Mouse (Mus musculus): ENCODE data around the gene Mesp2. TPM values are rescaled to one million over a fixed set of nuclear protein-coding genes. Genes with fewer than 3 reads are reported as not detected.

The Mesp2 gene
- total RNA-seq, 2 experiments from 2014 or later = 0.12 TPM; not detected in 1

DNA sequence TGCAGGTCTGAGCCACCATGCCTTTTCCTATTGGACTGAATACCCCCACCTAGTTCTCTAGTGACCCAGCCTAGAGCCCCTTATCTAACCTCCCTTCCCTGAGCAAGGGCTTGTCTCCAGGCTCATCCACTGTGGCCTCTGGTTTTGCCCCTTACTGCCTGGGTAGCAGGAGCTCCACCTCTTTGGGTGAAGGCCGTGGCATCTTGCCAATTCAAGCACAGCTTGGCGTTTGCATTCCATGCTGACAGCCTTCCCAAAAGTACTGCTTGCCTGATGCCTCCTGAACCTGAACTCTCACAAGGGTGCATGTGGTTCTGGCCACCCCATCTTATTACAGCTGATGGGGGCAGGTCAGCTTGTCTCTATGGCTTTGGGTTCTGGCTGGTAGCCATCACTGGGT is 6.6 kb upstream of the Mesp2 start:
- DNase-seq = peak; percentile 29 to 41

DNA sequence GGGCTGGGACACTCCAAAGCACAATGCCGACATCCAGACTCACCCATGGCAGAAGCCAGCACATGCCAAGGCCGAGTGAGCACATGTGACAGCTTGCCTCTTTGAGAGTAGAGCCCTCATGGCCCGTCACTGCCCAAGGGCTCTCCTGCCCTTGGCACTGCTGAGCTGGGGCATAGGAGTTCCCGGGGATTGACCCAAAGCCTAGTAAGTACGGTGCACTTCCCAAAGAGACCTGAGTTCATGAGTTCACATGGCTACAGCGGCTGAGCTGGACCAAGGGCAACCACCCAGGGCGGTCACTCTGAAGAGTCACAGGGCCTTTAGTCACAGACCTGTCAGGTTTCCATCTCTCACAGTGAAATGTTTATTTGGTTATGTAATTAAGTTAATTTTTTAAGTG is 2.0 kb upstream of the Mesp2 start:
- no peak for DNase-seq

DNA sequence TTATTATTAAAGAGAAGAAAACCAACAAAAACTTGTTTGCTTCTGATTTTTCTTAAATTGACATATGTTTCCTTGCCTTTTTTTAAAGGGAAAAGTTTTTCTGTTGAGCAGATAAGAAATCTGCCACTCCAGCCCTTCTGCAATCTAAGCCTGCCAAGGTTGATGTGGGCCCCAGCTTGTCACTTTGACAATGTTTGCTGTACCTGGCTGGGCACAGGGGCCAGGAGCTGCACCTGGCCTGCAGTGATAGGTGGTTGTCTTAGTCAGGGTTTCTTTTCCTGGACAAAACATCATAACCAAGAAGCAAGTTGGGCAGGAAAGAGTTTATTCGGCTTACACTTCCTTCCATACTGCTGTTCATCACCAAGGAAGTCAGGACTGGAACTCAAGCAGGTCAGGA is 2.9 kb downstream of the Mesp2 start:
- DNase-seq = no peak

DNA sequence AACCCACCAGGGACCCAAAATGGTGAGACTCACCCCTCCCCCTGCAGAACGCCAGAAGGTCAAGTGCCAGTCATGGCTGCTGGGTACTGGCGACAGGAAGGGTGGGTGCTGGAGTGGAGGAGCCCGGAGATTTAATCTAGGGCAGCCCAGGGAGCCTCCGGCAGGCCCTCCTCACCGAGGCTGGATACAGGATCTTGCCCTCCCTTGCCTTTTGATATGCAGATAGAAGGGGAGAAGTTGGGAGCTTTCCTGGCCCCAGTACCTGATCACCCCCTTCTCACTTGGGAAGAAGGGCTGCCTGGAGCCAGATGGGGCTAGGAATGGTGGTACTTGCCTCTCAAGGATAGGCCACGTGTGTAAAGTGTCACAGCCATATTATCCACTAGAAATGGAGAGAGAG is 7.8 kb downstream of the Mesp2 start:
- no peak for DNase-seq

DNA sequence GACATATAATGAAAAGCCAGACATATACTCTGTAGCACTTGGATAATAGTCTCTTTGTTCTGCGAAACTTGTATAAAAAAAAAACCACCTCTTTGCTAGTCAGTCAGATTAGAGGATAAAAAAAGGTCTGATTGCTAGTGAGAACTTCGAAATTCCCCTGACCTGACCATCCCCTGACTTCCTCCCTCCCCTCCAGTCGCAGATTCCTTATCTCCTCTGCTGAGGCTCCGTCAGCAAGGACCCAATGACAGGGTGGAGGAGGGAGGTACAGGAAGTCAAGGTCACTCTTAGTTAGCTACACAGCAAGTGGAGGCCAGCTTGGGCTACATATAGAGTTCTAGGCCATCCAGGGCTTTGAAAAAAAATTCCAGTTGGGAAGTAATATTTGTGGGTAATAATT is 9.0 kb downstream of the Mesp2 start:
- no peak for DNase-seq

DNA sequence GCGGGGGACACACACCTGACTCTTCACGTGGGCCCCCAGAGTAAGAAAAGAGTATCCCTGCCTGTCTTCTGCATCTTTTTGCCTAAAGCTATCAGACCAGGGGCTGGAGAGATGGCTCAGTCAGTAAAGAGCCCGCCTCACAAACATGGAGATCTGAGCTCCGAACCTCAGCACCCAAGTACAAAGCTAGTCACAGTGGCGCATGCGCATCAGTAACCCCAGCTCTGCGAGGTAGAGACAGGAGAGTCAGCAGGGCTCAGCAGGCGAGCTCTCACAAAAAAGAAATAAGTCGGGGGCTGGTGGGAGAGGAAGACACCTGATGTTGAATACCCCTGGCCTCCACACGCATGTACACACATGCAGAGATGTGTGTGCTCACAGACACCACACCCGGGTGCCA is 9.5 kb downstream of the Mesp2 start:
- no peak for DNase-seq

DNA sequence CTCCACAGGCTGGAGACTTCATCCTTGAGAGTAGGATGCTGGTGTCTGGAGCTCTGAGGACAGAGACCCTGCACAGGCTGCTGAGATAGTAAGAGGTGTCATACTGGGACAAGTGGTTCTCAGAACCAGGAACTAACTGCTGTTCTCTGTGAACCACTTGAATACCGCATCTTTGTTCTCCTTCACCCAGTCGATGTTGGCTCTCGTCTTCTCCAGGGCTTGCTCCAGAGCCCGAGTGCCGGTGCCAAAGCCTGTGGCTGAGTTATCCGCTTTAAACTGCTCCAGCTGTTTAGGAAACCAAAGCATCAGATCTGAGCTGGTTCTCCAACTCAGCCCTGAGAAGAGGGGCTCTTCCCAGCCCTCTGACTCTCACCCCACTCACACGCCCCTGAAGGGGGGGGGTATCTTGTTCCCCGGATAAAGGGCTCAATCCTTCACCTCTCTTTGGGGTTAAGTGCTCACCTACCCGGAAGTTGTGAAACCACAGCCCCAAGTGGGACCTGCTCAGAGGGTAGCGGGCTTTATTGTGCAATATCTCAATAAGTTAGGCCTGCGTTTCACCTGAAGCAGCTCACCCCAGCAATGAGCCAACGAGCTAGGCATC is 11.7 kb downstream of the Mesp2 start:
- DNase-seq = no peak

DNA sequence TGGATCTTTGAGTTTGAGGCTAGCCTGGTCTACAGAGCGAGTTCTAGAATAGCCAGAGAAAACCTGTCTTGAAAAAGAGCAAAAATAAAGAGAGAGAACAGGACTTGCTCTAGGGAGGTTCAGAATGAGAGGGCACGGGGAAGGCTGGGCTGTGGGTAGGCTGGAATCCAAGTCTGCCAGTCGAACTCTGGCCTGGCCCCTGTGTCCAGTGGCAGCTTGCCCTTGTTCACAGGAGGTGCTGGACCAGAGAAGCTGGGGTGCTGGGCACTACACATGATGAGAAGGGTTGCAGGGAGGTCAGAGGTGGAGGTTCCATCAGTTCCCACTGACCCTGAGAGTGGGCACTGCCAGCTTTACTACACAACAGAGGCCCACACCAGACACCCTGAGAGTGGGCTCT is 17.8 kb downstream of the Mesp2 start:
- DNase-seq = no peak

DNA sequence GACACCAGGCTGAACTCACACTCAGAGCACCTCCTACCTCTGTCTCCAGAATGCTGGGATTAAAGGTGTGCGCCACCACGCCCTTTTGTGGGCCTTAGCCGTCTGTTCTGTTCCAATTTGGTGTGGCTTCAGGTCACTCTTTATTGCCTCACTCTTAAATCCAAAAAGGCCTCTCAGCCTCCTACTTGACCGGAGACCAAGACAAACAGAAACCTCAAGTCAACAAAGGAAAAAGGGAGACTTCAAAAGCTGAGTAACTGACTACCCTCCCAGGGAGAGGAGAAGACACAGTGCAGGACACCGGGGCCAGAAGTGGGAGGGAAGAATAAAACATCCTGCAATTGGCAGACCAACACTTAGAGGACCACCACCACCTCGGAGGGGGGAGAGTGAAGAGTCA is 20.6 kb downstream of the Mesp2 start:
- peak in 1 of 2 experiments; percentile 29 for DNase-seq

DNA sequence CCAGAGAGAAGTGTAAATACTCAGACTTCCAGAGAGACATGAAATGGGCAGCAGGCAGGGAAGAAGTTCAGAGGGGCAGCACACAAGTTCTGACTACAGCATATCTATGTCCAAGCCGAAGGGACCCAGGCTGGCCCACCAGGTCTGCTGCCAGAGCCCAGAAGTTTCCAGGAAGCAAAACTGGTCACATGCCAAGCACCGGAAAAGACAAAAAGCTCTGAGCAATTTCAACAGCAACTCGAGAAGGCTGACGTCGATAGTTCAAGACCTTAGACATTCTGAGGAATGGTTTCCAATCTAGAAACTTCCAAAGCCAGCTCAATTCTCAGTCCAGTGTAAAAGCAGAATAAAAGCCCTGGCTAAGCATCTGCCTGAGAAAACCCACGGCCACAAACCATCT is 21.1 kb downstream of the Mesp2 start:
- DNase-seq = peak; percentile 56 to 66

DNA sequence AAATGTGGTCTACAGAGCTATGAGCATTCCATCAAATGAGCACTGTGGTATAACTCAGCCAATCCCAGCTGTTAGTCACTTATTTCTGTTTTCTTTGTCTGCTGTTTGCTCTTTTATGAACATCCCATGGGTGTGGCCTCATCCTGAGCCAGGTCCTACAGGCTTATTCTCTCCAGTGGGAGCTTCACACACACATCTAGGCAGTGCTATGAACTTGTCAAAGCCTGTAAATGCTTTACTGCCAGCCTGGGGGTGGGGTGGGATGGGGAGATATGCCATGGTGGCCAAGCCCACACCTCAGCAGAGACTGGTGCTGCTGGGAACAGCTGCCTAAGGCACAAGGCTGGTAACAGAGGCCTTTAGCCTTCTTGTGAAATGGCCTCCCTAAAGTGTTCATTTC is 22.5 kb downstream of the Mesp2 start:
- no peak for DNase-seq

DNA sequence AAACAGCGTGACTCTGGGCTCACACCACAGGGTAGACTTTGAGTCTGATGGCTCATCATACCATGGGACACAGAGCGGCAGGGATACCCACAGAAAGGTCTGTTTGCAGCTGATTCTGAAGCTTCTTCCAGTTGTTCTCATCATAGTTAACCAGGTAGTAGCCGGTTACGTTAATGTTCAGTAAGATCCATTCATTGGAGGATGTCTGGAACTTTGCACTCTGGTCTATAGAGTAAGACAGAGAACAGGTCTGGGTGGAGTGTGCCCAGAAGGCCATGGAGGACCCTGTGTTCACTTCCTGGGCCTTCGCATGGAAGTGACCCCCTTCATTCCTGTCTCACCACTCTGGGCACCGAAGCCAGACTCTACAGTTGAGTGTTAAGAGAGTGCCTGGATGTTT is 24.7 kb downstream of the Mesp2 start:
- no peak for DNase-seq

DNA sequence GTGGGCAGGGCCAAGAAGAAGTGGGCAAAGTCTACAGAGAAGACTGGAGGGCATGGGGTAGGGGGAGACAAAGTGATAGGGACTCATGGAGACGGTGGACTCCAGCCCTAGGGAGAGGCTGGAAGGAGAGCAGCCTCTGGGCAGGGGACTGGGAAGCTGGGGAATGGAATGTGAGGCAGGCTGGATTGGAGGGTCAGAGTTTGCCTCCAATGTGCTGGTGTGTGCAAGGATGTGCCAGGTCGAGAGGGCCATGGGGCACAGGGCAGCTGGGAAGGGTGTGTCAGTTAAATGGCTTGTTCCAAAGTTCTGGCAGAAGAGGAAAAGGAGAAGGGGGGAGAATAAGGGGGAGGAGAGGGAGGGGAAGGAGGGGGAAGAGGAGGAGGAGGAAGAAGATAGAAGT is 26.7 kb downstream of the Mesp2 start:
- no peak for DNase-seq

DNA sequence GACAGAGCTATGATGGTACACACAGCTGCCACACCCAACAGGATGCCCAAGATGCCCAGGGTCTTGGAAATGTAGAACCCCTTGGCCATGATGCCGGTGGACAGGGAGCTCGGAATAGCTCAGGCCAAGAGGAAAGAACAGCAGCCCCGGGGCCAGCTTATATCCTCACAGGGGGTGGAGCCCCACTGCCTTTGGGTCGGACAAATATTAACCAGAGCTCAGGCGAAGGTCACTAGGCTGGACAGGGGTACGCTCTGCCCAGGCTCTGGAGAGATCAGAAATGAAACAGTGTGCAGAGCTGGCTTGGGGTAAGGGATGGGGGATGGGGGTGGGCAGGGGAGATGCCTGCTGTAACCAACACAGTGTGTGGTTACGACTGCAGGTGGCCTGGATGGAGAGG is 31.6 kb downstream of the Mesp2 start:
- no peak for DNase-seq

DNA sequence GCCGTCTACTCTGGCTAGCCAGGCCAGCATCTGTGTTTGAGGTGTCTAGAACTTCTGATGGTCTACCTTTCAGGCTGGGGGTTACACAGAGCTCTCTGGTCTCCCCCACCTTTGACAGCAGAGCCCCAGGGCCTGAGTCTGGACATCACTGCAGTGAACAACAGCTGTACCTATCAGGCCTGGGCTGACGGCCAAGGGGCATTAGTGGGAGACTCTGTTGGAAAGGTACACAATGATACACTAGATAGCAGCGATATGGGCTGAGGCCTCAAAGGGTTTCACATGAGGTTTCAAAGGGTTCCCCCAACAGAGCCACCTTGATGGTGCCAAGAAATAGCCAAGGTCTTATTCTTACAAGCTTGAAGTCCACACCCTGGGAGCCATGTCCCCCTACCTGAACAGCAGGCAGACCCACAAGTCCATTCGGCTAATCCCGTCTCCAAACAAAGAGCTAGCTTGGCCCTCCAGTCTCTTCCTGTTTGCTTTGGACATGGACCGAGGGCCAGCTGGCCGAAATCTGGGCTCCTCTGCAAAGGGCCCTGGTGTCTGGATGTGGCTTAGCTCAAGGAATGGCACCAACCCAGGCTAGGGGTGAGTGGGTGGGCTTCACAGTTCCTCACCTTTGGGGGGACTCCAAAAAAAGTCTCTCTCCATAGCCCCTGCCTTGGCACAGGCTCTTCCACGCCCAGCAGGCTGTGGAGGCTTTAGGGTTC is 33.7 kb downstream of the Mesp2 start:
- peak; percentile 78 to 80 for DNase-seq

DNA sequence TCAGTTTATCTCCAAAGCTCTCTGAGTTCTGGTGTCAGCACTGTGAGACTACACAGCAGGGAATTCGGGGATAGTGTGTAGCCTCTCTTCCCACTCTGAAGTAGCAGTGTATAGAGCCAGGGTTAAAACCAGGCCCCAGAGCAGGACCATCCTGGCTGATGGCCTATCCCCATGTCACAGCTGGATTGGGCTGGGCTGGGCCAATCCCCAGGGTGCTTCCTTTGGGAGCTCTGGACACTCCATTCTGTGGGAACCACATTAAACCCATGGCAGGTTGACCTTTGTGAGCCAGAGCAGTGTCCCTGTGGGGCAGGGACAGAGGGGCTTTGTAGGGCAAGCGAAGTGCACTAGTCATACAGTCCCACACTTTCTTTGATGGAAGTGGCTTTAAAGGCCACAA is 35.8 kb downstream of the Mesp2 start:
- DNase-seq = peak; percentile 25 to 38

DNA sequence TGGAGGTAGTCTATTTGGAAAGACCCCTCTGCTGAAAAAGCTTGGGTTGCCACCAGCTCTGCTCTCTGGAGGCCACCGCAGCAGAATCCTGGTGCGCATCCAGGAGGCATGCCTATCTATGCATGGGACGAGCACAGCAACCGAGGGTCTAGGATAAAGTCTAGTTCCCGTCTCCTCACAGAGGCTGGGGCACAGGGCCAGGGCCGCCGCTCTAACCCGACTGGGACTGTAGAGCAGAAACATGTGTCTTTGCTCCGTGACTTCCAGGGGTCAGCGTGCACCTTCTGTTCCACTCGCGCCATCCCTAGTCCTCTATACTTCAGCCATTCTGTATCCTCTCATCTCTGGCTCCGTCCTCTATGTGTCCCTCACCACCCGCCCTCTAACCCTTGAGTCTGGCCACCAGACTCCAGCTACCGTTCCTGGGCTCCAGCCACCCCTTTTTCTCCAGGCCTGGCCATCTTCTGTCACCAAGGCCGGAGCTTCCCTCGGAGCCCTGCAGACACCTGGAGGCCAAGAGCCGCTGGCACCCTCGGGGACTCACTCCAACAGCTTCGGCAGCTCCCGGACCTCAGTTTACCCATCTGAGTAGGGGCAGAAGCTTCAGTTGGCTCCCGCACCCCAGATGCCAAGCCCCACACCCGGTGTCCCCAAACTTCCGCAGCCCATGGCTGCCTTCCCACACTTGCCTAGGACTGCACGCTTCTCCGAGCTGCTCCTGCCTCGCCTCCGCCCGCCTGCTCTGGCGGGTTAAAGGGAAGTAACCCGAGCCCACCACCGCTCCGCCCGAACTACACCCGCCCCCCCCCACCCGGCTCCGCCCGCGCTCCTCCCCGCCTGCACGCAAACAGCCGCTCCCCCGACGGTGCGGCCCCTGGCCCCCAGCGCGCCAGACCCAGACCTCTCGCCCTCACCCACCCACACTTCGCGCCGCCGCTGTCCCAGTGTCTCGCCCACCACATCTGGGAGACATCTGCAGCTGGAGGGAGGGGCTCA is 37.2 kb downstream of the Mesp2 start:
- DNase-seq = peak; percentile 52 to 61

DNA sequence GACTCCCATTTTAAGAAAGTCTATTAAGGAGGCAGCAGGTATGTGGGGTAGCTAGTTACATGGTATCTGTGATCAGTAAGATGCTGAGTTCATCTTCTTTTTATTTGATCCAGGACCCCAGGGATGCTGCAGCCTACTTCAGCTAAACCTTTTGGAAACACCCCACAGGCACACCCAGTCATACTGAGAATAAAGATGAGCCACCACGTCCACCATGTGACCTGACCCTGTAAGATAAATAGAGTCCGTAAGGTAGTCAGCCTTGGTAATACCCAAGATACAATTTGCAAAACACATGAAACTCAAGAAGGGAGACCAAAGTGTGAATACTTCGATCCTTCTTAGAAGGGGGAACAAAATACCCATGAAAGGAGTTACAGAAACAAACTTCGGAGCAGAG is 45.8 kb downstream of the Mesp2 start:
- DNase-seq = no peak

DNA sequence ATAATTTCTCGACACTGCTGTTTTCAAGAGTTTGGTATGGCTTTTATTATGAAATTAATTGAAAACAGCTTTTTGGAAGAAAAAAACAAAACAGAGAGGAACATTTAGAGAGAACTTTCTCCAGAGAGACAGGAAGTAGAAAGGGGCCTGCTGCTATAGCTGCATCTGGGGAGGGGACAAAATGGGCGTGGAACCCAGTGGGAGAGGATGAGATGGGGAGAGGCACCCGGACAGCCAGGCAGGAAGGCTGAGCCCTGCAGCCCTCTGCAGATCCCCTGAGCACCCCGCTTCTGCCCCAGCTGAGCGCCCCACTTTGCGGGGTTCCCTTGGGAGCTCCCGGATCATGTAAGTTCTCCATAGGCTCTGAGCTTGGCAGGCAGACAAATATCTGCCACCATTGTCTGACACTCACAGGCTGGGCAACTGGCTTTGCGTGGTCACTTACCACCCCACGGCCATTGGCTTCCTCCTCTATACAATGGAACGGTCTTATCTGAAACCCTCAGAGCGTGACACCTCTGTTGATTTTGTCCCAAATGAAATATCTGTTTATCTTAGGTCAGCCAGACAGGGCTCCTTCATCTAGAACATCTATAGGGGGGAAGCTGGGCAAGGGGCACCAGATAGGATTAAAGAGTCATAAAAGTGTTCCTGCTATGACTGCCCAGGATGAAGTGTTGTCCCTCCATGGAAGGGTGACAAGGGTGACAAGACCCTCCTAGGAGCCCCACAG is 47.8 kb downstream of the Mesp2 start:
- DNase-seq = peak; percentile 40 to 60

DNA sequence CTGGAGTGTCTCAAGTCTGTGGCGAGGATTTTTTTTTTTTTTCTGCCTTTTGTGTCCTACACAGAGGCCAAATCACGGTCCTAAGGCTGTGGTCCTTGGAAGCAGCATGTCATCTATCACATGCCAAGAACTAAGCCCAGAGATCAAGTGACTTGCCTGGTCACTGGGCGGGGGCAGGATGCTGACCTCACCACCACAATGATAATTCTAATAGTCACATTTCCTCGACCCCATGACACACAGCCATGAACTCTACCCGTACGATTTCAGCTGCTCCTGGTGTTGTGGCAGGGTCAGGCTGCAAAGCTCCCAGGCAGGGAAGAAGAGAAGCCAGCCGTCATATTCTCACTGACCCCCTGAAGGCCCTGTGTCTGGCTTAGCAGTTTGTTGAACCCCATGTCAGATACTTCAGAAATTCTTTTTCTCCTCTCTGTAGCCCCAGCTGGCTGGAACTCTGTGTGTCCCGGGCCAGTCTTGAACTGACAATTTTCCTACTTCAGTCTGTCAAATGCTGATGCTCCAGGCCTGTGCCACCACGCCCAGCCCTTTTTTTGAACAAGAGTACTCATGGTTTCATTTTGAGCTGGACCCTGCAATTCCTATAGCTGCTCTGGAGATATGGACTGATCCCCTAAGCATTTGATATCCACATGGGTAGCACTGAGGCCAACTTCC is 48.6 kb downstream of the Mesp2 start:
- peak; percentile 33 to 56 for DNase-seq

DNA sequence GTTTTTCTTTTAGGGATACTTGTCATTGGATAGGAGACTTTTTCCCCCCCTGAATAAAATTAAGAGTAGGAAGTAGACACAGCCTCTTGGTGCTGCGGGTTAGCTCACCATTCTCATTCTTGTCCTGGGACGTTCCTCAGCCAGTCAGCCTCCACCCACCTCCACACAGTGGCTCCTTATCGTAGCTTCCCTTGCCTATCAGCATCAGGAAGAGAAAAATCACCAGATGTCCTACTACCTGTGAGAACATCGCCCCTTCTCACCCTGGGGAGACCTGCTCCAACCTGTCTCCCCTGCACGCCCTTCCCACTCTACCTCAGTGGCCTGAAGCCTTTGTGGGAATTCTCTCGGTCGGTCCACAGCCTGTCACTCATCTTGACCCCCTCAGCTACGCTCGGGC is 50.3 kb downstream of the Mesp2 start, which contains the start of gene Anpep:
Gene Anpep (minus strand): TSS at position 249 of the 400 bp plus-strand sequence.
- no peak for DNase-seq

DNA sequence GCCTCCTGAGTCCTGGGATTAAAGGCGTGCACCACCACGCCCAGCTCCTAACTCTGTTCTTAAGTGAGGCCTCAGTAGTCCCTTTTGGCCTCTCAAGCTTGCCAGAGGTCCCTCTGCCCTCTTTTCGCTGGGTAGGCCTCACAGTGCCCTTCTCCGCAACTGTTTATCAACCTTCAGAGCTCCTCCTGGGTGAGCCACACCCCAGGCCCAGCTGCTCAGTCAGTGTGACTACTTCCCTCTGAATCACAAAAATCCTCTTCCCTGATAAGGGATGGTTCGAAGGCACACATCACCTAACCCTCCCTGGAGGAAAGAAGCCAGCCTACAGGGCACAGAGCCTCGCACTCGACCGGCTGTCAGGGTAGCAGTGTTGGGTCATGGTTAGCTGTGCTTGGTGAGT is 51.3 kb downstream of the Mesp2 start:
- no peak for DNase-seq
